Mouse (Mus musculus) liver, embryonic 12.5 days (tissue): ENCODE results near the gene Bad. TPM values are rescaled to one million over a fixed set of nuclear protein-coding genes. Genes with fewer than 3 reads are reported as not detected.
A peak's percentile ranks its signal among the peaks of the same experiment; 100 is the strongest.
"Not testable (repeated sequence)": the region's sequence is repeated elsewhere in the genome, so short reads cannot be mapped to it uniquely, and the experiment has no call there.

Source experiments
- ATAC-seq: fragments of 200-750 bp; cut with Nextera tagmentation; 2 replicates; pipeline ENCODE4 v1.8.0; 2017; ENCODE audit warnings: moderate number of reproducible peaks, mild to moderate bottlenecking, moderate library complexity
- H3K27ac ChIP-seq: fragments of 300-500 bp; sonication (generic); 2 replicates; pipeline ENCODE4 v1.5.1; 2016; ENCODE audit warnings: mild to moderate bottlenecking
- H3K27me3 ChIP-seq: fragments of 300-500 bp; sonication (generic); replicated peaks from 2 replicates; pipeline ENCODE4 v1.6.1; 2016; ENCODE audit warnings: mild to moderate bottlenecking, moderate library complexity
- H3K36me3 ChIP-seq: fragments of 300-500 bp; sonication (generic); 2 replicates; pipeline ENCODE4 v1.6.1; 2016; ENCODE audit warnings: mild to moderate bottlenecking, moderate library complexity
- H3K4me1 ChIP-seq: fragments of 300-500 bp; sonication (generic); 2 replicates; pipeline ENCODE4 v1.6.1; 2016
- H3K4me2 ChIP-seq: fragments of 300-500 bp; sonication (generic); 2 replicates; pipeline ENCODE4 v1.6.1; 2016; ENCODE audit warnings: mild to moderate bottlenecking, moderate library complexity
- H3K4me3 ChIP-seq: fragments of 300-500 bp; sonication (generic); 2 replicates; pipeline ENCODE4 v1.5.1; 2016; ENCODE audit warnings: mild to moderate bottlenecking, moderate library complexity
- H3K9ac ChIP-seq: fragments of 300-500 bp; sonication (generic); 2 replicates; pipeline ENCODE4 v1.6.1; 2016; ENCODE audit warnings: mild to moderate bottlenecking, moderate library complexity
- H3K9me3 ChIP-seq: fragments of 300-500 bp; sonication (generic); replicated peaks from 2 replicates; pipeline ENCODE4 v1.6.1; 2016; ENCODE audit warnings: mild to moderate bottlenecking, moderate library complexity
- WGBS: fragments of 180-500 bp; shearing (Covaris S2); methylation state at CpG from one replicate; pipeline ENCODE4 v1.1.7; 2016; ENCODE audit not compliant: insufficient replicate concordance; 5-methylcytosine and 5-hydroxymethylcytosine counted together
- polyA plus RNA-seq: library from polyadenylated mRNA; unstranded; fragments of >200 nt; fragmentation: Nextera tagmentation; extraction: Ambion mirVana; gene quantifications from 2 replicates; pipeline ENCODE4 v1.2.1, GENCODE M21; 2016

Gene Bad
- polyA plus RNA-seq, 1 experiment from 2014 or later = 37.6 TPM

GRCm38 (mm10) chr19:6909021-6909420, 32.6 kb upstream of the Bad start:
- H3K27ac ChIP-seq = peak overlapping the region; percentile 98

GRCm38 (mm10) chr19:6909507-6910289, 32.0 kb upstream of the Bad start, which contains the start of the genes Trmt112 and Prdx5:
Gene Trmt112, plus strand, starts transcription at chr19:6909698.
Gene Prdx5, minus strand, starts transcription at chr19:6910106.
- peaks cover 41% of the 10 kb centered on the region for H3K4me1 ChIP-seq

More at GRCm38 (mm10) chr19:6909021-6909420, 32.6 kb upstream of the Bad start:
- Histone ChIP-seq H3K4me1 (peaks cover 39% of the 10 kb centered on the region), H3K9me3 (no peaks in the 10 kb centered on the region), H3K4me2 (peak overlapping the region; percentile 90), H3K36me3 (peaks cover 53% of the 10 kb centered on the region), H3K4me3 (peak overlapping the region; percentile 78), H3K9ac (peak overlapping the region; percentile 82), H3K27me3 (no peaks in the 10 kb centered on the region)
- no peak for ATAC-seq
- 5% methylated on average over 11 of the region's 11 CpGs for WGBS

GRCm38 (mm10) chr19:6910306-6910705, 31.4 kb upstream of the Bad start:
- peak overlapping the region; percentile 82 for H3K9ac ChIP-seq
- under 1% methylated on average over 30 of the region's 30 CpGs for WGBS
- H3K4me3 ChIP-seq = peak overlapping the region; percentile 78
- H3K27ac ChIP-seq = peak overlapping the region; percentile 98
- peak overlapping the region; percentile 90 for H3K4me2 ChIP-seq
- ATAC-seq = peak; percentile 43
- peaks cover 57% of the 10 kb centered on the region for H3K36me3 ChIP-seq
- H3K27me3 ChIP-seq, H3K9me3 ChIP-seq: not testable (repeated sequence)
- H3K4me1 ChIP-seq = peaks cover 46% of the 10 kb centered on the region

More at GRCm38 (mm10) chr19:6909507-6910289, 32.0 kb upstream of the Bad start, which contains the start of the genes Trmt112 and Prdx5:
- peak; percentile 88 for ATAC-seq
- Histone ChIP-seq H3K4me3 (peak within 1 kb of the TSS; percentile 78), H3K27me3 (no peaks in the 10 kb centered on the region), H3K4me2 (peak within 1 kb of the TSS; percentile 90), H3K36me3 (peaks cover 57% of the 10 kb centered on the region), H3K9me3 (no peaks in the 10 kb centered on the region), H3K9ac (peak within 1 kb of the TSS; percentile 82), H3K27ac (peak within 1 kb of the TSS; percentile 98)
- WGBS = 1% methylated on average over 65 of the region's 65 CpGs

GRCm38 (mm10) chr19:6911101-6912074, 30.3 kb upstream of the Bad start:
- Histone ChIP-seq H3K9me3 (no peaks in the 10 kb centered on the region), H3K4me3 (peak overlapping the region; percentile 78), H3K4me1 (peaks cover 56% of the 10 kb centered on the region), H3K27ac (peak overlapping the region; percentile 67), H3K27me3 (no peaks in the 10 kb centered on the region), H3K4me2 (peak overlapping the region; percentile 90), H3K36me3 (peaks cover 49% of the 10 kb centered on the region), H3K9ac (peak overlapping the region; percentile 82)
- ATAC-seq = no peak
- 78% methylated on average over 19 of the region's 19 CpGs for WGBS

- H3K27me3 ChIP-seq = no peaks in the 10 kb centered on the region
- no peak overlapping the region for H3K4me3 ChIP-seq
- no peak overlapping the region for H3K9ac ChIP-seq
- peak overlapping the region; percentile 46 for H3K27ac ChIP-seq
- H3K36me3 ChIP-seq = peaks cover 39% of the 10 kb centered on the region
- no peaks in the 10 kb centered on the region for H3K9me3 ChIP-seq
- no peak for ATAC-seq
- H3K4me2 ChIP-seq = 0 out of 2 replicates have a peak overlapping the region, but pooled peaks have one; percentile 90
- peaks cover 61% of the 10 kb centered on the region for H3K4me1 ChIP-seq
- 85% methylated on average over 15 of the region's 15 CpGs for WGBS
These were observed 29.3 kb upstream of the Bad start for GRCm38 (mm10) chr19:6912205-6912970.

GRCm38 (mm10) chr19:6913036-6913435, 28.6 kb upstream of the Bad start:
- 71% methylated on average over 6 of the region's 6 CpGs for WGBS
- H3K4me1 ChIP-seq = peaks cover 54% of the 10 kb centered on the region
- peaks cover 36% of the 10 kb centered on the region for H3K36me3 ChIP-seq
- H3K9me3 ChIP-seq = no peaks in the 10 kb centered on the region
- no peak for ATAC-seq
- no peaks in the 10 kb centered on the region for H3K27me3 ChIP-seq
- no peak overlapping the region for H3K9ac ChIP-seq
- peak overlapping the region; percentile 41; the same call in 1 of the 2 replicates for H3K27ac ChIP-seq
- no peak overlapping the region for H3K4me2 ChIP-seq
- no peak overlapping the region for H3K4me3 ChIP-seq

GRCm38 (mm10) chr19:6913991-6914390, 27.7 kb upstream of the Bad start:
- Histone ChIP-seq H3K4me1 (peaks cover 50% of the 10 kb centered on the region), H3K36me3 (peaks cover 44% of the 10 kb centered on the region), H3K9ac (no peak overlapping the region; the same call in 1 of the 2 replicates), H3K4me2 (no peak overlapping the region), H3K27ac (peak overlapping the region; percentile 56), H3K9me3 (no peaks in the 10 kb centered on the region), H3K4me3 (no peak overlapping the region), H3K27me3 (no peaks in the 10 kb centered on the region)
- no peak for ATAC-seq
- 81% methylated on average over 11 of the region's 11 CpGs for WGBS

- no peaks in the 10 kb centered on the region for H3K9me3 ChIP-seq
- peak overlapping the region; percentile 56; the same call in 1 of the 2 replicates for H3K27ac ChIP-seq
- H3K4me3 ChIP-seq = no peak overlapping the region
- H3K27me3 ChIP-seq = no peaks in the 10 kb centered on the region
- H3K36me3 ChIP-seq = peaks cover 44% of the 10 kb centered on the region
- 78% methylated on average over 9 of the region's 9 CpGs for WGBS
- peaks cover 54% of the 10 kb centered on the region for H3K4me1 ChIP-seq
- no peak for ATAC-seq
- H3K4me2 ChIP-seq = no peak overlapping the region
- H3K9ac ChIP-seq = no peak overlapping the region
These were observed 27.1 kb upstream of the Bad start for GRCm38 (mm10) chr19:6914540-6914939.

GRCm38 (mm10) chr19:6915276-6915675, 26.4 kb upstream of the Bad start:
- peaks cover 49% of the 10 kb centered on the region for H3K36me3 ChIP-seq
- H3K9ac ChIP-seq = no peak overlapping the region
- 22% methylated on average over 4 of the region's 4 CpGs for WGBS
- ATAC-seq = peak; percentile 60
- peak overlapping the region; percentile 11; the same call in 1 of the 2 replicates for H3K4me2 ChIP-seq
- H3K9me3 ChIP-seq = no peaks in the 10 kb centered on the region
- H3K27me3 ChIP-seq = no peaks in the 10 kb centered on the region
- no peak overlapping the region for H3K4me3 ChIP-seq
- peaks cover 61% of the 10 kb centered on the region for H3K4me1 ChIP-seq
- H3K27ac ChIP-seq = peak overlapping the region; percentile 55

- peaks cover 65% of the 10 kb centered on the region for H3K4me1 ChIP-seq
These were observed 25.2 kb upstream of the Bad start for GRCm38 (mm10) chr19:6916496-6916895.

GRCm38 (mm10) chr19:6918321-6918720, 23.3 kb upstream of the Bad start:
- ATAC-seq = no peak
- no peak overlapping the region for H3K4me3 ChIP-seq

More at GRCm38 (mm10) chr19:6916496-6916895, 25.2 kb upstream of the Bad start:
- Histone ChIP-seq H3K27ac (0 out of 2 replicates have a peak overlapping the region, but pooled peaks have one; percentile 16), H3K9me3 (no peaks in the 10 kb centered on the region), H3K9ac (no peak overlapping the region), H3K36me3 (peaks cover 43% of the 10 kb centered on the region), H3K4me2 (no peak overlapping the region), H3K27me3 (no peaks in the 10 kb centered on the region), H3K4me3 (no peak overlapping the region)
- no peak for ATAC-seq
- 75% methylated on average over 4 of the region's 4 CpGs for WGBS

More at GRCm38 (mm10) chr19:6918321-6918720, 23.3 kb upstream of the Bad start:
- Histone ChIP-seq H3K27ac (peak overlapping the region; percentile 5; the same call in 1 of the 2 replicates), H3K4me2 (no peak overlapping the region), H3K9me3 (no peaks in the 10 kb centered on the region), H3K27me3 (peaks cover 6% of the 10 kb centered on the region), H3K4me1 (peaks cover 69% of the 10 kb centered on the region), H3K9ac (no peak overlapping the region), H3K36me3 (peaks cover 24% of the 10 kb centered on the region)
- 83% methylated on average over 4 of the region's 4 CpGs for WGBS
